Mouse (Mus musculus) forebrain, embryonic 10.5 days (tissue): Measurements from ENCODE around the gene Egfl7. TPM values are rescaled to one million over a fixed set of nuclear protein-coding genes. Genes with fewer than 3 reads are reported as not detected.

Experiments
- DNase-seq: peaks from one replicate; pipeline ENCODE4 v3.0.0-alpha.2; 2017; ENCODE audit warnings: low spot score; ENCODE audit errors: extremely low spot score
- H3K27ac ChIP-seq: fragments of 300-500 bp; sonication (generic); 2 replicates; pipeline ENCODE4 v1.5.1; 2016; ENCODE audit warnings: mild to moderate bottlenecking
- H3K27me3 ChIP-seq: fragments of 300-500 bp; sonication (generic); 2 replicates; pipeline ENCODE4 v1.6.1; 2016; ENCODE audit warnings: mild to moderate bottlenecking; ENCODE audit not compliant: poor library complexity, severe bottlenecking
- H3K36me3 ChIP-seq: fragments of 300-500 bp; sonication (generic); replicated peaks from 2 replicates; pipeline ENCODE4 v1.6.1; 2016; ENCODE audit warnings: mild to moderate bottlenecking, moderate library complexity
- H3K4me1 ChIP-seq: fragments of 300-500 bp; sonication (generic); 2 replicates; pipeline ENCODE4 v1.6.1; 2016
- H3K4me3 ChIP-seq: fragments of 300-500 bp; sonication (generic); 2 replicates; pipeline ENCODE4 v1.5.1; 2016; ENCODE audit warnings: mild to moderate bottlenecking, moderate library complexity
- H3K9me3 ChIP-seq: fragments of 300-500 bp; sonication (generic); 2 replicates; pipeline ENCODE4 v1.6.1; 2016; ENCODE audit warnings: mild to moderate bottlenecking, moderate library complexity
- WGBS: fragments of 180-500 bp; shearing (Covaris S2); methylation state at CpG from one replicate; pipeline ENCODE4 v1.1.7; 2016; 5-methylcytosine and 5-hydroxymethylcytosine counted together
- polyA plus RNA-seq: library from polyadenylated mRNA; unstranded; fragments of >200 nt; fragmentation: Nextera tagmentation; extraction: Ambion mirVana; gene quantifications from 2 replicates; pipeline ENCODE4 v1.2.1, GENCODE M21; 2016

Gene Egfl7
- polyA plus RNA-seq, 1 experiment from 2014 or later, result 89.9 TPM

- Histone ChIP-seq H3K36me3 (peaks cover 16% of the 10 kb centered on the region; the same call in 1 of the 2 replicates), H3K4me3 (no peak overlapping the region), H3K27me3 (peaks cover 1% of the 10 kb centered on the region; the same call in 1 of the 2 replicates), H3K27ac (no peak overlapping the region), H3K9me3 (no peaks in the 10 kb centered on the region), H3K4me1 (peaks cover 7% of the 10 kb centered on the region; the same call in 1 of the 2 replicates)
- no peak for DNase-seq
- WGBS, result 93% methylated on average over 11 of the region's 11 CpGs
Measured at GRCm38 (mm10) chr2:26595725-26596435, 16.1 kb downstream of the Egfl7 start.

GRCm38 (mm10) chr2:26596898-26597297 lies 17.1 kb downstream of the Egfl7 start:
- no peak for DNase-seq
- Histone ChIP-seq H3K4me3 (no peak overlapping the region), H3K27me3 (peaks cover 10% of the 10 kb centered on the region; the same call in 1 of the 2 replicates), H3K4me1 (peaks cover 7% of the 10 kb centered on the region; the same call in 1 of the 2 replicates), H3K27ac (no peak overlapping the region), H3K36me3 (peaks cover 13% of the 10 kb centered on the region; the same call in 1 of the 2 replicates), H3K9me3 (no peaks in the 10 kb centered on the region)
- WGBS, result 91% methylated on average over 3 of the region's 3 CpGs

GRCm38 (mm10) chr2:26597810-26598209 lies 18.0 kb downstream of the Egfl7 start:
- Histone ChIP-seq H3K27me3 (peaks cover 19% of the 10 kb centered on the region), H3K27ac (no peak overlapping the region), H3K4me3 (no peak overlapping the region), H3K9me3 (no peaks in the 10 kb centered on the region), H3K36me3 (peaks cover 13% of the 10 kb centered on the region; the same call in 1 of the 2 replicates), H3K4me1 (peaks cover 9% of the 10 kb centered on the region)
- no peak for DNase-seq
- 91% methylated on average over 2 of the region's 2 CpGs for WGBS

- Histone ChIP-seq H3K36me3 (peaks cover 9% of the 10 kb centered on the region; the same call in 1 of the 2 replicates), H3K4me1 (peaks cover 16% of the 10 kb centered on the region), H3K4me3 (no peak overlapping the region), H3K27me3 (peaks cover 26% of the 10 kb centered on the region), H3K27ac (no peak overlapping the region), H3K9me3 (no peaks in the 10 kb centered on the region)
- 90% methylated on average over 3 of the region's 3 CpGs for WGBS
- DNase-seq, result no peak
Measured at GRCm38 (mm10) chr2:26598462-26598861, 18.6 kb downstream of the Egfl7 start.

GRCm38 (mm10) chr2:26599965-26600364 lies 20.2 kb downstream of the Egfl7 start:
- Histone ChIP-seq H3K27me3 (peaks cover 41% of the 10 kb centered on the region), H3K27ac (no peak overlapping the region), H3K4me3 (no peak overlapping the region), H3K4me1 (peaks cover 29% of the 10 kb centered on the region), H3K9me3 (no peaks in the 10 kb centered on the region), H3K36me3 (no peaks in the 10 kb centered on the region)
- no peak for DNase-seq
- 88% methylated on average over 4 of the region's 4 CpGs for WGBS

- no peak overlapping the region for H3K4me3 ChIP-seq
- H3K27me3 ChIP-seq, result peaks cover 48% of the 10 kb centered on the region
- WGBS, result 82% methylated on average over 2 of the region's 2 CpGs
- peaks cover 29% of the 10 kb centered on the region for H3K4me1 ChIP-seq
- no peaks in the 10 kb centered on the region for H3K9me3 ChIP-seq
- H3K27ac ChIP-seq, result no peak overlapping the region
- H3K36me3 ChIP-seq, result no peaks in the 10 kb centered on the region
- DNase-seq, result no peak
Measured at GRCm38 (mm10) chr2:26600664-26601063, 20.9 kb downstream of the Egfl7 start.

- H3K9me3 ChIP-seq, result no peaks in the 10 kb centered on the region
- no peaks in the 10 kb centered on the region for H3K36me3 ChIP-seq
- peaks cover 57% of the 10 kb centered on the region for H3K27me3 ChIP-seq
- H3K27ac ChIP-seq, result no peak overlapping the region
- WGBS, result 100% methylated on average over 1 of the region's 1 CpGs
- H3K4me3 ChIP-seq, result no peak overlapping the region
- DNase-seq, result no peak
- H3K4me1 ChIP-seq, result peaks cover 29% of the 10 kb centered on the region
Measured at GRCm38 (mm10) chr2:26601595-26601994, 21.8 kb downstream of the Egfl7 start.

- DNase-seq, result no peak
- H3K4me3 ChIP-seq, result 0 out of 2 replicates have a peak overlapping the region, but pooled peaks have one; percentile 68
- no peaks in the 10 kb centered on the region for H3K36me3 ChIP-seq
- peaks cover 68% of the 10 kb centered on the region for H3K27me3 ChIP-seq
- 87% methylated on average over 5 of the region's 5 CpGs for WGBS
- H3K27ac ChIP-seq, result no peak overlapping the region
- H3K9me3 ChIP-seq, result no peaks in the 10 kb centered on the region
- H3K4me1 ChIP-seq, result peaks cover 29% of the 10 kb centered on the region
Measured at GRCm38 (mm10) chr2:26602631-26603030, 22.8 kb downstream of the Egfl7 start.

- peak overlapping the region; percentile 83 for H3K27ac ChIP-seq
- no peaks in the 10 kb centered on the region for H3K9me3 ChIP-seq
- no peak for DNase-seq
- H3K27me3 ChIP-seq, result peaks cover 72% of the 10 kb centered on the region
- H3K4me1 ChIP-seq, result peaks cover 29% of the 10 kb centered on the region
- peak overlapping the region; percentile 68 for H3K4me3 ChIP-seq
- H3K36me3 ChIP-seq, result no peaks in the 10 kb centered on the region
- WGBS, result 29% methylated on average over 6 of the region's 6 CpGs
Measured at GRCm38 (mm10) chr2:26603159-26603558, 23.3 kb downstream of the Egfl7 start.

- peak within 1 kb of the TSS; percentile 83 for H3K27ac ChIP-seq
- peaks cover 72% of the 10 kb centered on the region for H3K27me3 ChIP-seq
- H3K4me3 ChIP-seq, result peak within 1 kb of the TSS; percentile 68
- no peaks in the 10 kb centered on the region for H3K36me3 ChIP-seq
- under 1% methylated on average over 103 of the region's 103 CpGs for WGBS
- H3K4me1 ChIP-seq, result peaks cover 29% of the 10 kb centered on the region
- H3K9me3 ChIP-seq, result no peaks in the 10 kb centered on the region
- peak; percentile 58 for DNase-seq
Measured at GRCm38 (mm10) chr2:26603720-26604671, 24.2 kb downstream of the Egfl7 start, which contains the start of gene Agpat2. Agpat2 (minus strand) TSS chr2:26604417.

GRCm38 (mm10) chr2:26605331-26605730 lies 25.5 kb downstream of the Egfl7 start:
- 87% methylated on average over 8 of the region's 8 CpGs for WGBS
- H3K9me3 ChIP-seq, result no peaks in the 10 kb centered on the region
- H3K4me1 ChIP-seq, result peaks cover 28% of the 10 kb centered on the region
- H3K4me3 ChIP-seq, result no peak overlapping the region
- no peaks in the 10 kb centered on the region for H3K36me3 ChIP-seq
- peaks cover 72% of the 10 kb centered on the region for H3K27me3 ChIP-seq
- no peak for DNase-seq
- no peak overlapping the region for H3K27ac ChIP-seq

GRCm38 (mm10) chr2:26606579-26606978 lies 26.8 kb downstream of the Egfl7 start:
- WGBS, result 78% methylated on average over 3 of the region's 3 CpGs
- DNase-seq, result no peak
- peaks cover 22% of the 10 kb centered on the region for H3K4me1 ChIP-seq
- H3K27ac ChIP-seq, result no peak overlapping the region
- H3K4me3 ChIP-seq, result no peak overlapping the region
- no peaks in the 10 kb centered on the region for H3K9me3 ChIP-seq
- H3K36me3 ChIP-seq, result no peaks in the 10 kb centered on the region
- H3K27me3 ChIP-seq, result peaks cover 65% of the 10 kb centered on the region
